Mouse (Mus musculus): Measurements from ENCODE around the gene Erc2.
A peak's percentile ranks its signal among the peaks of the same experiment; 100 is the strongest.

Gene Erc2

DNA sequence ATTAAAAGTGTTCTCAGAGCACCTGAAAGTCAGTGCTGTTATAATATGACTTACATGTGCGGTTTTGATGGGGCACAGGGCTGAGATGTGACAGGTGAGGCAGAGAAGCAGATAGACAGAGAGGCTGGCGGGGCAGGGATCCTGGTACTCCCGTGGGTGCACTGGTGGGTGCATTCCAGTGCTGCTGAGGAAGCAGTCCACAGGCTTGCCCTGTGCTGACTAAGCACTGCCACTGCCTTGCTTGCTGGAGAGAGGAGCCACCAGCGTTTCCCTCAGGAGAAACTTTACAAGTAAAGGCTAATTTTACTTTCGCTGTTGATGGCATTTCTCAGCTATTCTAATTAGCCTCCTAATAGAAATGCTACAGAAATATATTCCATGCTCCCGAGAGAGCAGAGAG lies 45.9 kb downstream of the Erc2 start:
- no peak for DNase-seq

DNA sequence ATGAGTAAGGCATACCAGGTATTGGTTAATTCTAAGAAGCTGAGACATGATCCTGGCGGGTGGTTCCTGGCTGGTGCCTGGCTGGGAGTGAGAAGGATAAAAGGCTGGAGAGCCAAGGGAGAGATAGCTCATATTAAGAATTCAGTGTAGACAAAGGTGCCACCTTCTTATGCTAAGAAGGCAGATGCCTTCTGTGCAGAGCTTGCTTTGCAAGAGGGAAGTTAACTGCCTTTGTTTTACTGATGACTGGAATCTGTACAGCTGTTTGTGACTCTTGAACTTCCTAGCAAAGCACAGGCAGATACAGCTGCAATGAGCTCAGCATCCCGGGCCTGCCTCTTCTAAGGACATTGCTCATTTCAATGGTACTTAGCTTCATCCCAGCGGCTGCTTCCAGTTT lies 47.7 kb downstream of the Erc2 start:
- no peak for DNase-seq

DNA sequence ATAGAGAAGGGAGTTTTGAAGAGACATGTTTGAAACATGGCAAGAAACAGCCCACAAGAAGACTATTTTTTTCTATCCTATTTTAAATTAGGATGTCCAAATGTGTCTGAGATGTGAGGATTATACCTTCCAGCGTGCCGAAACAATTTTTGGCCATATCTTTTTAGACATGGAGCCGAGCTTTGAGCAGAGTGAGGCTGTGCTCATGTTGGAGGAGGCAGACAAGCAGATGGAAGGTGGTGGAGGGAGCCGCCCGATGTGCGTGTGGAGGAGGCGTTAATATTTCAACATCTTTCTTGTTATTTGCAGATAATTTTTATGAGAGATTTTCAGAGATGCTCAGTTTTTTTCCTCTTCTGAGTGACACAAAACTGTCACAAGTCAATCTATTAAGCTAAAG lies 50.5 kb downstream of the Erc2 start:
- DNase-seq = no peak

DNA sequence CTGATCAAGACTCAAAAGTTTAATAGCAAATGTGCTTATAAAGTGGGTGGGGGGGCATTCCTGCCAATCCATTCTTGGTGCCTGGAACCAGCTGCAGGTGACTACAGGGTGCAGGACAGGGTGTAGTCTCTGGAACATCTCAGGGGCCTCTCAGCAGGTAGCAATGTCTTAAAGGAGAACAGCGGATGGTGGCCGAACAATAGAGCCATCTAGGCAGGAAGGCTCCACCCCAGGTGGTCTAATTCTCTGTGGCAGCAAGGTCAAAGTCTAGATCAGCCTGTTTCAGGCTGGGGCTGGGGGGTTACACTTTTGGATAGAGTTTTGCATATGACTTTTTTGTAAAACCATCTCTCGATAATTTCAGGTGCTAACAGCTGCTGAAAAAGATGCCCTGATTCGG lies 51.9 kb downstream of the Erc2 start:
- no peak for DNase-seq

DNA sequence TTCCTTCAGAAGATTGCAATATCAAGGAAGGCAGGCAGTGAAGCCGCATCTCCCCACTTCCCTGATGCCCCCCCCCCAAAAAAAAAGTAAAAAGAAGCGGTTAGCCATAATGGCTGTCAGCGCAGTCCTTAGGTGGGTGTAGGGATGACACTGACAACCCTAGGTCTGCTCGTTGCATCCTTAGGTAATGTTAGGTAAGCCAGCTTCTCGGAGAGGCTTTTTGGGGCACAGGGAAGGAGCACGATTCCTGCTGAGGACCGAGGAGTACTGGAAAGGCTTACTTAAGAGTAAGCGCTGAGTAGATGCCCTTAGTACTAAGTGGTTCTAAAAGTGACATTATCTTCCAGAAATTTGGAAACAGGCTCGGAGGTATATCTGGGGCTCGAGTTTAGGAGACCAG lies 52.3 kb downstream of the Erc2 start:
- no peak for DNase-seq

DNA sequence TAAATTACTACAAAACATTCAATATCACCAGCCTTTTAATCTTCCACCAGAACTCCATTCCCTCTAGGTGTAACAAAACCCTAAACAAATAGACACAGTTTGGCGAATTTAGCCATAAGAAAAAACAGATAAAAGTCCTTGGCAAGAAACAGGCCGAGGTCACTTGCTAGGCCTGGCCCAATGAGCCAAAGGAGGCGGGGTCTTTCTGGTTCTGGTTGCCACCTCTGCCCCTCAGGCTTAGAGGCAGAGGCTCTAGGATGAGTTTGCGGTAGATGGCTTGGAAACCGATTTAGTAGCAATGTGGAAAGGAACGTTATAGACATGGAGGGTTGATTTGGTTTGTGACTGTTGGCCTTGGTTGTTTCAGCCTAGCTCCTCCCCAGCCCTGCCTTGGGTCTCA lies 52.8 kb downstream of the Erc2 start:
- no peak for DNase-seq

DNA sequence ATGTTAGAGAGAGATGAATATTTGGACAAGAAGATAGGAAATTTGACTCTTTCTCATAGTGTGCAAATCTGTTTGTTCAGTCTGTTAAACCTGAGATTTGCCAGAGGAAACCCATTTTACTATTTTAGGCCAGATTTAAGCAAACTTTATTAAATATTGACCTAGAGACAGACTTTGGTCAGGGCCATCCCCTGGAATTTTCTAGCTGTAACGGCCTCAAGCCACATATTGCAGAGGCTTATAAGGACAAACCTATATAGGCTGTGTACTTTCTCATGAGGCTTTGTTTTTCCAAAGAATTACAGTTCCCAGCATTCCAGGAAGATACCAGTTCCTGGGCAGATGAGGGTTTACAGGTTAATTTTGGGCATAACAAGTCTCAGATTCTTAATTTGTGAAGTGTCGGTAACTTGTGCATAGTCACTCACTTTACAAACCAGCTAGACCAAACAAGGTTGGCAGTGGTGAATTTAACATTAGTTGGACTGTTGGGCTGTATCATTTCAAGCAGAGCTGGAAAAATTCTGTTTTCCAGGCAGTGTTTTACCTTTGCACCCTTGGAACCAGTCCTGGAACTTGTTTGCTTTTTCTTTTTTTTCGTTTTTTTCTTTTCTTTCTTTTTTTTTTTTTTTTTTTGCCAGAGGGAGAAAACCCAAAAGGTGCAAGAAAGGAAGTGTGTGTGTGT lies 60.3 kb downstream of the Erc2 start:
- DNase-seq = no peak

DNA sequence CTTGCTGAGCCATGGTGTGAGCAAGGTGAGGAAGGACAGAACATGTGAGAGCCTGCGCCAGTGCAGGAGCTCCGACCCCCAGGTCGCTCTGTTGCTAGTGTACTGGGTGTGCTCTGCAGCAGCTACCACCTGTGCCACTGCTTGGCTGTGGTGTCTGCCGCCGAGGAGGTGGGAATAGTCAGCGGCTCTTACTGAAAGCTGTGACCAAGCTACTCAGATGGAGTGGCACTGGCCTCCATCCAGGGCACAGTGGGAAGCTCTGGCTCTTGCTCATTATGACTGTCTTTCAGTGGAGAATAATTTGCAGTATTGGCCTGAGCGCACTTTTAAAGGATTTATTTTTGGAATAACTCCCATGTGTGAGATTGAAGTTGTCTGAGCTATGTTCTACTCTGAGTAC lies 73.6 kb downstream of the Erc2 start:
- no peak for DNase-seq

DNA sequence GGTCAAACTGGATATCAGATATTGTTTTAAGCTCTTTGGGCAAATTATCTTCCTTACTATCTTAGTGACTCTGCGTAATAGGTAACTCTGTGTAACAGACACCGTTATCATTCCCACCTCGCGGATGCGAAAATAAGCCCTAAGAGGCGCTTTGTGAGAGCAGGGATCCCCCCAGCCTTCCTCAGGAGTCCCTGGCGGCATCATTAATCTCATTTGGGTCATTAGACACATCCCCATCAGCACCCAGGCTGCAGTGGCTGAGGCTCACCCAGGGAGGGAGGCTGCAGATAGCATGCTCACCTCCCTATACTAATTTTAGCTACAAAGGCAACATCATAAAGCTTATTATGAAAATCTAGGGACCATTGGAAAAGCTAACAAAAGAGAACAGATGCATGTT lies 95.1 kb downstream of the Erc2 start:
- DNase-seq = no peak

DNA sequence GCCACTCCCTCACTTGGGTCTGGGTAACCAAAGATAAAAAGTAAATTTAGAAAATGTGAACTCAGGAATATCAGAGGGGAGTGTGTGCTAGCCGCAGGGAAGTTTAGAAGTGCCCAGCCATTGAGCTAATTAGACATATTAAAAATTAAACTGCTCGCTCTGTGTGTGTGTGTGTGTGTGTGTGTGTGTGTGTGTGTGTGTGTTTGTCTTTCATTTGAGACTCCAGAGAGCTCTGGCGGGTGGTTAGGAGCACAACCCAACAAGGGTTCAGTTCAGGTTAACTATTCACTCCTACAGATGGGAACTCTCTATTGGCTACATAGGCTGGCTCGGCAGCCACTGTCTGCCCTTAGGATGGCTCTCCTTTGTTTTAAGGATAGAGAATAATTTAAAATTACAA lies 97.4 kb downstream of the Erc2 start:
- DNase-seq = no peak

DNA sequence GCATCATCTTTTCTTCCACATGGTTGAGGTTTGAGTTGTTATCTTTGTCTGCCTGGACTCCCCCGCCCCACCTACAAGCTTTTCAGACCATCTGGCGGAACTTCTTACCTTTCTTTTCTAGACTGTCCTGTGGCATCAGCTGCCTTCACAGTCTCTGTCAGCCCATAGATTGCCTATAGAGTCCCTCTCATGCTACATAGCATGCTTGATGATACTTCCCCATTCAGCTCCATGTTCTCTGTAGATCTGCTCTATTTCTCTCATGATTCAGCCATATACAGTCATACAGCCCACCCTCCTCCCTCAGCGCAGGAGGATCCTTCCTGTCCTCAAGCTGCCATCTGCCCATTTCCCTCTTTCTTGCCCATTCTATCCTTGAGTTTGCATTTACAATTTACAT lies 98.7 kb downstream of the Erc2 start:
- DNase-seq = no peak

DNA sequence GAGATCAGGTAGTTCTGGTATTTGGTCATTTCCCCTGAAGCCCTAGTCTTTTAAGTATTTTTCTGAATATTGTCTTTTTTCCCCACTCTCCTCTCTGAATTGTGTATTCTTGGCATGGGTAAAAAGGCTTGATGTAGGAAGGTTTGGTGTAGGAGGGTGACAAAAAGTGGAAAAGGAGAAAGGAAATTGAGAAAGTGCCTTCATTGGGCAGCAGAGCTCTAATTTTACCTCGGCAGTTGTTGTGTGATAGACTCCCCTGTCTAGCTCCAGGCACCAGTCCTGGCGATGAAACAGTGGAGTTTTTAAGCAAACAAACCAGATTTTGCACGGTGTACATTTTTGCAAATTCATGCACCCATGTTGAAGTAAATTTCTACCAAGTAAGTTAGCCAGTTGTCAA lies 99.5 kb downstream of the Erc2 start:
- no peak for DNase-seq

DNA sequence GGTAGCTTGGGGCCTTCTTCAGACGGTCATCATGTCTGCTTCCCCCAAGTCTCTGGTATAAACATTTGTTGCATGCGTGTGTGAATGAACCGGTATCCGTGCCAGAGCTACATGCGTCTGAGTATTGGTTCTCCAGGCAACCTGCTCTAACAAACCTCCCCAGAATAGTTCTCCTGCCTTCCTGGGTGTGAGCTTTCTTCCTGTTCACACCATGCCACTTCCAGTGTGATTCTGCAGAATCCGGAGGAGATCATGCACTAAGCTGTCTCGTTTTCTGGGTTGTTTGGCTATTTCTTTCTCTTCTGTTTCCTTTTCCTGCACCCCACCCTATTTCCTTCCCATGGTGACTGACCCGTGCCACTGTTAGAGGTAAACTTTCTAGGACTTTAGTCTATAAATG lies 105.3 kb downstream of the Erc2 start:
- DNase-seq = no peak

DNA sequence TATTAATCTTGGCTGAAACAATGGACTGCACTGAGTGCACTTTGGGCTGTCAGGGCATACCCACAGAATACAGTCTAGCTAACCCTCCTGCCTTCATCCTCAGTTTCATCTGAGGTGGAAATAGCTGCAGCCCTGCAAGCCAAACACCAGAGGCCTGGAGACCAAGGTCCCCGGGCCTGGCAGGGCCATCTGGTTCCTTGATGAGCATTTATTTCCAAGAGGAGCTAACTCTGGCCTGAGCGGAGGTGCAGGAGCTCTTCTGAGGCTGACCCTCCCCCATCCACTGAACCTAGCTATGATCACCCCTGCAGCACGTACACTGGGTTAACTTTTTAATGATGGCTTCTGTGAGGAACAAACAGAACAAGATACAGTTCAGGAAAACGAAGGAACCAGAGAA lies 108.9 kb downstream of the Erc2 start:
- no peak for DNase-seq

DNA sequence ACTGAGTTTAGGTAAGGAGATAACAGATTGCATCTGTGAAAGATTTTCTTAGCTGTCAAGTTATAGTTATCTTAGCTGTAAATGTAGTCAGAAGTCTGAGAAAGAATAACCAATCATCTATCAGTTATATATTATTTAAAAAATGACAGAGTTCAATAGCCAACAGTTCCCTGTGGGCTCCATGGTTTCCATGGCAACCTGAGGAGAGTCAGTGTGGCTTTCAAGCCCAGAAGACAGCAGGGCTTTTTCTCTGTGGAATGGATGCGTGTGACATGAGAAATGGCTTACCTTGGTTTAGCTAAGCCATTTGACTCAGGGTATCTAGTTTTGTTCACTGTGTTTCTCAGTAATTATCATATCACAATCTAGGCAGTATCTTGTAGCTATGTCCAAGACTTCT lies 117.2 kb downstream of the Erc2 start:
- DNase-seq = no peak

DNA sequence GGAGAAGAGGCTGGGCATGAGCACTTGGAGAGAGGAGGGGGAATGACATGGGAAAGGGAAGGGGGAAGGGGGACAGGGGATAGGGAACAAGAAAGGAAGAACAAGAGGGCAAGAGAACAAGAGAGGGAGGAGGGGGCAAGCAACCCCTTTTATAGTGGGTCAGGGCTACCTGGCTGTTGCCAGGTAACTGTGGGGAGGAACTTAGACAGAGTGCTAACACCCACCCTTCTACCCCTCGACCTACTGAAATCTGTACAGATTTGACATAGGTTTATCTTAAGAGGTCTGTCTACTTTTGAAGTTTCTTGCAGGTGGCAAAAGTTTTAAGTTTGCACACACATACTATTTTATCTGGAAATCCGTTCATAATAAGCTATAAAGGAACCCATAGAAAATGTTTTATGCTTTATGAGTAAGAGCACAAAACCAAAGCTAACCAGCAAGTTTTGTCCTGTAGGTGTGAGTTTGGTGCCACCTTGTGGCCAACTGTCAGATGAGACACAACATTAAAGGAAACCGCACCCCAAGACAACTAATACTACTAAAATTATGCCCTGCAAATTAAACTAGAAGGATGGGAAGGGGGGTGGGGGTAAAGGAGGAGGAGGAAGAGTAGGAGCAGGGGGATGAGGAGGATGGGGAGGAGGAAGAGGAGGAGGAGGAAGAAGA lies 119.2 kb downstream of the Erc2 start:
- DNase-seq = peak; percentile 65

DNA sequence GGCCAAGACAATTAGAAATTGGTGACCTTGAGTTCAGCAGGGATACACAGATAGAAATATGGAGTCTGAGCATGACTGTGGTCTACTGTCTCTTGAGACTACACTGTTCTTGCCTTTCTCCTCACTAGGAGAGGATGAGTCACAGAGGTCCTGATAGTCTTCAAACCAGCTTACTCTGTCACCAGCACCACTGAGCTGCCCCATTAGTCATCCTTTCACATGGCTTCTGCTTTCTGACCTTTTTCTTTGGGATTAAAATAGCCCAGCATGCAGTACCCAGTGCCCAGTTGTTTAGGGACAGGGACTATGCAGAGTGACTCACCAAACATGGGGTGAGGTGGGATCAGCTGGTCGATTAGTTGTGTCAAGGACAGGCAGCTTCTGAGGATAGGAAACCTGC lies 132.1 kb downstream of the Erc2 start:
- DNase-seq = no peak

DNA sequence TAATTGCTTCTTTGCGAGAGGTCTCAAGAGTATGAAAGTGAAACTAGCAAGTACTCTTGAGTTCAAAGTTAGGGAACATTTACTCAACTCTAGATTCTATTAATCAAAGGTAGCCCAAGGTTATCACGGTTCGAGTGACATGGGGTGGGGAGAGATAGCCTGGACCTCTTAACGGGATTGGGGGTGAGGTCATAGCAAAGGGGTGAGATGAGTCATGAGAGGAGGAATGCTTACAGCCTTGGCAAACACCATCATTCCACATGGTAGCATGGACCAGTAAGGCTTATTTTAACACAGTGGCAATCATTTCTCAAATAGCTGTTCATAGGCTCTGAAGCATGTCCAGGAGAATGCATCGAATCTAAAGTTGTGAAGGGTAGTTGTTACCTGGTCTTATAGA lies 134.7 kb downstream of the Erc2 start:
- no peak for DNase-seq

DNA sequence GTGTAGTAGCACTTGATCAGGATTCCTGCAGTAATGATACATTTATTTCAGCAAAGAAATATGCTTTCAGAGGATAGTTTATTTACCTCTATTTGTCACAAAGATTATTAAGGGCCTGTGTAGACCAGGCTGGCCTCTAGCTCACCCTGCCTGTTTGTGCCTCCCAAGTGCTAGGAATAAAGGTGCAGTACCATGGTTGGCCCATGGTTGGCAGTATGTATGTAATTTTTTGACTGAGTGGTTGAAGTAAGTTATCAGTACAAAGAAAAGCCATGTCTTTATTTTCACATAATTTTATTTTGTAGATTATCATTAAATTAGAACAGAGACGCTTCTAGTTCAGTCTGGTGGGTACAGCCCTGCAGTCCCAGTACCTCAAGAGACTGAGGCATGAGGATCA lies 136.0 kb downstream of the Erc2 start:
- peak; percentile 1 for DNase-seq

DNA sequence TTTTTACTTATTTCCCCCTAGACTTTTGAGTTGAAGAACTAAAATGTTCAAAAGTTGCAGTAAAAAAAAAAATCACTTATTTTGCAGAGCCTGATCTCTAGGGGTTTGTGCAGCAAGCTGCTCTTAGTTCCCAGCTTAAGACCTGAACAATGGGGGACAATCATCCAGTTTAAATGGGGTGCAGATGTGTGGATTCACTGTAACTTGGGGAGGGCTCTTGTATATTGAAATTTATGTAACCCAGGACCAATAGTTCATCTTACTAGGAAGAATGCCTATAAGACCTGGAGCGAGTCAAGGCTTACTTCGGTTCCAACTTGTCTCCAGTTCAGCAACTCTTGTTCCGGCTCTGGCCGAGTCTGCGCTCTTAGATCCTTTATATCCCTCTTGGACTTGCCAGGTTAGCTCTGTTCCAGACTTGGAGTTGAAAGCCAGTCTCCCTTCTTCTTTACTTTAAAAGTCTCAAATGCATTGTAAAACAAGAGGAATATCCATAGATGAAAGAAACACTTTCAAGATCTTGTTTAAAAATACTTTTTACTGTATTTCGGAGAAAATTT lies 136.9 kb downstream of the Erc2 start:
- DNase-seq = no peak

DNA sequence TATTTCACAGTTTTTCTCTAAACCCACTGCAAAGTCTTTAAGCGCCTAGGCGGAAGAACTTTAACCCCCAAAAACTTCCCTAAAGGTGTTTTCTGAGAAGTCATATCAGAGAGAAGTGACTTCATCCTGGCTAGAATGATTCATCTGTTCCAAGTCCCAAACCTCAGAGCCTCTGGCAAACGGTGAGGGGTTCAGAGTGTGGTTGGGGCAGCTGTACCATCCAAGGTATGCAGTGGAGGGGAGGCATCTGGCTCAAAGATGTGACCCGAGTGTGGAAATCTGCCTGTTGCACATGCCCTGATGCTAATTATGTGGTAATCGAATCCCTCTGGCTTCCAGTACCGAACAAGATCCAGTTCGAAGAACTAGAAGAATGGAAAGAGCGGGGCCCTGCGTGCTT lies 137.8 kb downstream of the Erc2 start:
- DNase-seq = no peak

DNA sequence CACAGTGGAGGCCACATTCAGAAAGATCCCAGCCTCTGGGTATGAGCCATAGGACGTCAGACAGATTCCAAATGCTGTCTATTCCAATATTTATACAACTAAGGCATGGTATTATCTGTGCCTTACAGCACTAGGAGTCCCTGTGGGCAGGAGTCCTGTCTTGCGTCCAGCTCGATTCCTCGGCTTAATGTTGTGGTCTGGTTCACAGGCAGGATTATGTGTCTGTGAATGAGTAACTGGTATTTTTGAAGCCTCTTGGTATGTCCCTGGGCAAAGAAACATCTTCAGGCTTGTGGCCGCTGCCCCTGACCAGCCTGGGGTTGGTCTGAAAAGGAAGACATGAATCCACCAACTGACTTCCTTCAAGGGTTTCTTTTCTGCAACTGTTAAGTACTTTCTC lies 153.1 kb downstream of the Erc2 start:
- no peak for DNase-seq

DNA sequence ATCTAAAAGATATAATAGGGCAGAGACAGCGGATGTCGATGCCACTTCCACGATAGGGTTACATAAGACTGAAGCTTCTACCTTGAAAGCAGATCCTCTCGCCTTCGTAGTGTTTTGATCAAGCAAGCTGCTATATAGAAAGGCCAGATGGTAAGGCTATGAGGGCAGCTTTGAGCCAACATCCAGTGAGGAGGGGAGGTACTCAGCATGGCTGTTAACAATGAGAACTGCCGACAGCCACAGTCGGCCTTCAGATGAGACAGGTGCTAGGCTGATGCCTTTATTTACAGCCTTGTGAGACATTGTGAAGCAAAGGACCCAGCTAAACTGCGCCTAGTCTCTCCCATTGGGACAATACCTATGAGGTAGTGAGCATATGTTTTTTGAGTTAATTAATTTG lies 156.3 kb downstream of the Erc2 start:
- no peak for DNase-seq

DNA sequence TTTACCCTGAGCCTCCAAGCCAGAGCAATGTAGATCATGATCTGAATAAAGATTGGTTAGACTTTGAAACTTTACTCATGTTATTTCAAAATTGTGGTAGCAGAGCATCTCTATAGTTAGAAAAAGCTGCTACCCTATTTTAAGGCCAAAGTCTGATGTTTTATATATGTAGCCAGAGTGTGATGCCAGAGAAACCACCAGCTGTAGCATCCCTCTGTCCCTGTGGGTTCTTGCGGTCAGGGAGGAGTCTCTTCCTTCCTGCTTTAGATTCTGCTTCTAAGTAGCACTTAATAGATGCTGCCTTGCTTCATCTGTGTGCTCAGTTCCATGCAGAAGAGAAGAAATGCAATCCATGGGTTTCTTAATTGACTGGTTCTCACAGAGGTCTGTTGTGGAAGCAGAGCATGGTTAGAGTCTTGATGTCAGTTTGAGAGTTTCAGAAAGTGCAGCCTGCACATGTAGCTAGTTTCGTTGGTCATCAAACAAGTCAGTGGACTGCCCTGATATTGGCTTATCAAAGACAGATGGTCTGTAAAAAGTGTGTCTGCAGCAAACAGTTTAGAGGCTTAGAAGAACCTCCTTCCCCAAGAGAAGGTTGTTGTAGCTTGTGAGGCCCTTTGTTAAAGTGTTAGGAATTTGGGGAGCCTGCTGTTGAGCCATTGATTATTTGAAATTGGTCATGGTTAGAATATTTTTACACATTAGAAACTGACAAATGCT lies 156.9 kb downstream of the Erc2 start:
- DNase-seq = no peak
